Comparison of ENCODE assay signal across 19 mouse cellular contexts in genomic region chr16:89890515-89891189, GRCm38 (mm10).
DNase-seq lines count a peak whose midpoint lies in the region; ATAC-seq and TF ChIP-seq lines count a peak whose summit lies in the region.
"Had no signal": no experiment of that assay in that cellular context is flagged by ENCODE, and none has a peak within 500 bp of the region (broad histone marks: within the 10 kb centered on the region; RNA-seq: fewer than 3 reads in every experiment).

No protein-coding gene starts in this region.

- DNase-seq in liver, embryonic 11.5 days (ENCODE audit: low spot score) = no peak
- DNase-seq in liver = no peak
- DNase-seq in cerebellum, postnatal 14 days = peak; percentile 48 to 51
- no peak for DNase-seq in forebrain, postnatal 0 days
- DNase-seq in adrenal gland, adult 18-20 months (ENCODE audit: low spot score in 2 of 2) = no peak
- DNase-seq in urinary bladder, postnatal 25 days (ENCODE audit: low spot score) = no peak
- DNase-seq: adrenal gland, postnatal 25 days; gastrocnemius, postnatal 14 days; layer of hippocampus, adult 9-11 months; lung, postnatal 36 days; right cerebral cortex, postnatal 14 days; thymus, adult 2 months had no signal

- H3K9ac ChIP-seq in forebrain, embryonic 13.5 days = no peak overlapping the region
- H3K9ac ChIP-seq in forebrain, embryonic 12.5 days = no peak overlapping the region
- H3K9ac ChIP-seq in liver, embryonic 11.5 days (ENCODE audit: low read depth, low read length) = no peak overlapping the region
- H3K9ac ChIP-seq in forebrain, postnatal 0 days = no peak overlapping the region
- H3K9ac ChIP-seq: embryonic facial prominence, embryonic 12.5 days; heart, embryonic 15.5 days; liver, embryonic 14.5 days; neural tube, embryonic 15.5 days had no signal

- 0 out of 2 replicates have a peak, but pooled peaks cover 6% of the 10 kb centered on the region for H3K9me3 ChIP-seq in forebrain, embryonic 13.5 days (replicated peaks)
- no peaks in the 10 kb centered on the region for H3K9me3 ChIP-seq in forebrain, embryonic 12.5 days
- no peaks in the 10 kb centered on the region for H3K9me3 ChIP-seq in liver, embryonic 11.5 days (ENCODE audit: control insufficient read depth, low read length)
- H3K9me3 ChIP-seq in forebrain, postnatal 0 days (ENCODE audit: low read length) = no peaks in the 10 kb centered on the region
- H3K9me3 ChIP-seq: heart, embryonic 15.5 days; neural tube, embryonic 15.5 days had no signal

- H3K4me2 ChIP-seq in forebrain, embryonic 13.5 days = no peak overlapping the region
- H3K4me2 ChIP-seq in forebrain, embryonic 12.5 days = no peak overlapping the region
- H3K4me2 ChIP-seq in liver, embryonic 11.5 days = no peak overlapping the region; the same call in 1 of the 2 replicates
- H3K4me2 ChIP-seq in forebrain, postnatal 0 days (ENCODE audit: low read depth) = no peak overlapping the region
- H3K4me2 ChIP-seq: embryonic facial prominence, embryonic 12.5 days had no signal

- H3K4me1 ChIP-seq in forebrain, embryonic 13.5 days = peaks cover 20% of the 10 kb centered on the region
- peaks cover 14% of the 10 kb centered on the region for H3K4me1 ChIP-seq in forebrain, embryonic 12.5 days
- H3K4me1 ChIP-seq in liver, embryonic 11.5 days (replicated peaks; ENCODE audit: control insufficient read depth, insufficient read depth, low read length) = peaks cover 12% of the 10 kb centered on the region
- peaks cover 17% of the 10 kb centered on the region for H3K4me1 ChIP-seq in forebrain, postnatal 0 days (ENCODE audit: insufficient read depth)

- 59% methylated on average over 17 of the region's 17 CpGs for WGBS in forebrain, embryonic 13.5 days
- WGBS in forebrain, embryonic 12.5 days = 67% methylated on average over 17 of the region's 17 CpGs
- WGBS in liver, embryonic 11.5 days = 62% methylated on average over 17 of the region's 17 CpGs
- WGBS in forebrain, postnatal 0 days = 45% methylated on average over 17 of the region's 17 CpGs

- TF ChIP-seq CTCF in forebrain, postnatal 0 days (IDR thresholded peaks at IDR 0.05; ENCODE audit: low read depth) = no peak

- no peak overlapping the region for H3K27ac ChIP-seq in forebrain, embryonic 13.5 days
- no peak overlapping the region for H3K27ac ChIP-seq in forebrain, embryonic 12.5 days
- no peak overlapping the region for H3K27ac ChIP-seq in liver, embryonic 11.5 days (ENCODE audit: low read depth, low read length)
- H3K27ac ChIP-seq in forebrain, postnatal 0 days (ENCODE audit: low read depth, low read length) = peak overlapping the region; percentile 23; the same call in 1 of the 2 replicates
- H3K27ac ChIP-seq: embryonic facial prominence, embryonic 12.5 days; heart, embryonic 15.5 days; liver, embryonic 14.5 days; neural tube, embryonic 15.5 days had no signal

- H3K4me3 ChIP-seq in forebrain, embryonic 13.5 days = no peak overlapping the region
- no peak overlapping the region for H3K4me3 ChIP-seq in forebrain, embryonic 12.5 days (replicated peaks)
- H3K4me3 ChIP-seq in liver, embryonic 11.5 days (ENCODE audit: low read depth, low read length) = no peak overlapping the region
- no peak overlapping the region for H3K4me3 ChIP-seq in forebrain, postnatal 0 days (ENCODE audit: low read depth, low read length)
- H3K4me3 ChIP-seq: embryonic facial prominence, embryonic 12.5 days; heart, embryonic 15.5 days; neural tube, embryonic 15.5 days had no signal

- no peaks in the 10 kb centered on the region for H3K27me3 ChIP-seq in forebrain, embryonic 13.5 days
- H3K27me3 ChIP-seq in forebrain, embryonic 12.5 days = no peaks in the 10 kb centered on the region
- no peaks in the 10 kb centered on the region for H3K27me3 ChIP-seq in liver, embryonic 11.5 days (replicated peaks; ENCODE audit: control insufficient read depth, insufficient read depth, low read length)
- no peaks in the 10 kb centered on the region for H3K27me3 ChIP-seq in forebrain, postnatal 0 days (ENCODE audit: insufficient read depth, low read length)
- H3K27me3 ChIP-seq: embryonic facial prominence, embryonic 12.5 days; heart, embryonic 15.5 days; neural tube, embryonic 15.5 days had no signal

- H3K36me3 ChIP-seq in forebrain, embryonic 13.5 days (ENCODE audit: poor library complexity, severe bottlenecking) = no peaks in the 10 kb centered on the region
- H3K36me3 ChIP-seq in forebrain, embryonic 12.5 days (replicated peaks) = no peaks in the 10 kb centered on the region; the same call in 1 of the 2 replicates
- H3K36me3 ChIP-seq in liver, embryonic 11.5 days (ENCODE audit: control insufficient read depth, insufficient read depth, low read length) = no peaks in the 10 kb centered on the region
- H3K36me3 ChIP-seq in forebrain, postnatal 0 days (ENCODE audit: insufficient read depth) = no peaks in the 10 kb centered on the region
- H3K36me3 ChIP-seq: embryonic facial prominence, embryonic 12.5 days; G1E; heart, embryonic 15.5 days; neural tube, embryonic 15.5 days had no signal

- 0 out of 2 replicates have a peak, but pooled peaks have one; percentile 14 for ATAC-seq in forebrain, embryonic 13.5 days
- ATAC-seq in forebrain, embryonic 12.5 days (ENCODE audit: low FRiP score) = no peak
- ATAC-seq in liver, embryonic 11.5 days (replicated peaks; ENCODE audit: low FRiP score) = peak; percentile 46; the same call in 1 of the 2 replicates
- ATAC-seq in forebrain, postnatal 0 days = peak; percentile 46

Comparison
In these comparisons a context has a peak if more than half of its experiments do, and no peak if none do; other contexts are left out.
1. DNase-seq: peak in cerebellum, postnatal 14 days (2 of 2); none in liver, embryonic 11.5 days (single experiment), liver (single experiment), forebrain, postnatal 0 days (single experiment), adrenal gland, adult 18-20 months (0 of 2) and urinary bladder, postnatal 25 days (single experiment).